Mouse (Mus musculus): ENCODE data around the gene Ep400. TPM values are rescaled to one million over a fixed set of nuclear protein-coding genes. Genes with fewer than 3 reads are reported as not detected.

The Ep400 gene
- polyA plus RNA-seq, 1 experiment from 2014 or later = 59.0 TPM

DNA sequence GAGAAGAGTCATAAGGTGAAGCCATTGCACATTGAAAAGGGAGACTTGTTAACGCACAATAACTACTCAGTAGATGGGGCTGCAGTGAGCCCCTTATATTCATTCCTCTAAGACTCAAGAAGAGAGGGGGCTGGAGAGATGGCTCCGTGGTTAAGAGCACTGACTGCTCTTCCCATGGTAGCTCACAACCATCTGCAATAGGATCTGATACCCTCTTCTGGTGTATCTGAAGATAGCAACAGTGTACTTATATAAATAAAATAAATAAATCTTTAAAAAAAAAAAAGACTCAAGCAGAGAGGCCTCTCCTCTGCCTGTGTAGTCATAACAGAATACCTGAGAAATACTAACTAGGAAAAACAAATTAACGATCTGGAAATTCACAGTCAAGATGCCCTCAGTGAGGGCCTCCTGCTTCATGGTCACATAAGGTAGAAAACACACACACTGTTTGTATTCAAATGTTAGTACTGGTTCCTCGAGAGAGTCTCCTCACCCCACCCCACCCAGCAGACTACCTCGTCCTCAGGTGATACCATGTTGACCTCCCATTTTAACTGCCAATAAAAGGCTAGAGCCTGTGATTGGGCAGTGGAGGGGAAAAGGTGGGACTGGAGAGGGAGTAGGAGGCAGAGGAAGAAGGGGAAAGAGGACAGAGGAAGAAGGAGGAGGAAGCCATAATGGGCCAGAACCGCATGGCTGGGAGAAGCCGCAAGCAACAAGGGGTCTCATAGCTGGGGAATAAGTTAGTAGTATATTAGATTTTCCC lies 132.0 kb downstream of the Ep400 start:
- H3K27me3 ChIP-seq (ENCODE audit: control insufficient read depth, insufficient read depth, low read length) = no peaks in the 10 kb centered on the region
- ATAC-seq (replicated peaks; ENCODE audit: low FRiP score) (no peak), DNase-seq (ENCODE audit: low spot score) (no peak)
- H3K4me2 ChIP-seq (ENCODE audit: low read depth, low read length, severe bottlenecking) = no peak overlapping the region
- H3K9ac ChIP-seq (ENCODE audit: low read length) = no peak overlapping the region
- H3K4me1 ChIP-seq (replicated peaks; ENCODE audit: control insufficient read depth, insufficient read depth, low read length) = no peaks in the 10 kb centered on the region
- H3K36me3 ChIP-seq (ENCODE audit: control insufficient read depth, insufficient read depth, low read length) = no peaks in the 10 kb centered on the region
- H3K4me3 ChIP-seq (ENCODE audit: low read depth, low read length) = no peak overlapping the region
- 83% methylated on average over 7 of the region's 7 CpGs for WGBS
- H3K9me3 ChIP-seq (ENCODE audit: control insufficient read depth, low read length) = no peaks in the 10 kb centered on the region
- H3K27ac ChIP-seq (ENCODE audit: low read depth, low read length) = no peak overlapping the region

DNA sequence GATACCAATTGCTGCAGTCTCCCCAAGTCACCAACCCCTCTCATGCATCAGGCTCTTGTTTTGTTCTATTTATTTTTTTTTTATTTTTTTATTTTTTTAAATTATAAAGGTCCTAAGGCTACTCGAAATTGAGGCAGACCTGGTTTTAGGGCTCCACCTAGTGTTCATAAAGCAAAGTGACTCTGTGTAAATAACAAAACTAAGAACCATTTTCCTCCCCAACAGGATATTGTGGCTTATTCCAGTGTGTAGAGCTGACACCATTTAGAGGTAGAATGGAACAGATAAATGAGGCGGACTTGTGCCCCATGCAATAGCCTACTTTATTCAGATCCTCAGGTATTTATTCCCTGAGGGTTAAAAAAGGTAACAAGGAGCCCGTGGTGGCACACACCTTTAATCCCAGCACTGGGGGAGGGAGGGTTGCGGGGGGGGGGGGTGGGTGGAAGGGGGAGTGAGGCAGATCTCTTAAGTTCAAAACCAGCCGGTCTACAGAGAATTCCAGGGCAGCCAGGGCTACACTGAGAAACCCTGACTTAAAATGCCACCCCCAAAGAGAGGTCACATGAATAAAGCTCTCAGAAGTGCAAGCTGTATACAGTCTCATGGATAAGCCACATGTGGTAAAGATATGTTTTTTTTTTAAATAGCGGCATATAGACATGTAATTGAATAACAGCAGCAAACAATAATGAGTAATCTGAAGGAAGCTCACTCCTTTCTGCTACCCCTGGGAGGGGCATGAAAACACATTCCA lies 134.4 kb downstream of the Ep400 start:
- no peaks in the 10 kb centered on the region for H3K4me1 ChIP-seq (replicated peaks; ENCODE audit: control insufficient read depth, insufficient read depth, low read length)
- H3K4me2 ChIP-seq (ENCODE audit: low read depth, low read length, severe bottlenecking) = no peak overlapping the region
- ATAC-seq (replicated peaks; ENCODE audit: low FRiP score) = no peak
- H3K27me3 ChIP-seq (ENCODE audit: control insufficient read depth, insufficient read depth, low read length) = no peaks in the 10 kb centered on the region
- no peak overlapping the region for H3K27ac ChIP-seq (ENCODE audit: low read depth, low read length)
- H3K9me3 ChIP-seq (ENCODE audit: control insufficient read depth, low read length) = no peaks in the 10 kb centered on the region
- no peak for DNase-seq (ENCODE audit: low spot score)
- 45% methylated on average over 6 of the region's 6 CpGs for WGBS
- H3K4me3 ChIP-seq (ENCODE audit: low read depth, low read length) = no peak overlapping the region
- H3K36me3 ChIP-seq (ENCODE audit: control insufficient read depth, insufficient read depth, low read length) = no peaks in the 10 kb centered on the region
- H3K9ac ChIP-seq (ENCODE audit: low read length) = no peak overlapping the region

DNA sequence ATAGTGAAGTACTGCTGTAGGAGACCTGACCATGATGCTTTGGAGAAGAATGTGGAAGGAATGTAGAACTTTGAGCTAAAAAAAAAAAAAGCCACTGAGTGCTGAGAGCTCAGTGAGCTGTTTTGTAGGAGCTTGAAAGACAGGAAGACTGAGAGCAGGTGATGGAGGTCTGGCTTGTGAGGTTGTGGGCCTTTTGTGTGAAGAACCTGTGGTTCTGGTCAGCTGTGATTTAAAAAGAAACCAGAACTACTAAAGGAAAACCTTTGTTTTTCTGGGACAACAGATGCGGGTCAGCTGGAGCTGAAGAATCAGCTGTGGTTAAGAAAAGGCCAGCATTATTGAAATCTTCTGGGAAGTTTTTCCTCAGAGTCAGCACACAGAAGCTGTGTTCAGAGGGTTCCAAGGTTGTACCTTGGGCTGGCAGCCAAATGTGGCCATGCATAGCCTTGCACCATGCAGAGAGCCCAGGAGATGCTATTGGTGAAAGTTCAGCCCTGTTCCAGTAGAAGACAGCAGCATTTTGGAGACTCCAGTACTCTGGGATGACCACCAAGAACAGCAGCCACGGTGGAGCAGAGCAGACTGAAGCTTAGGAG lies 140.9 kb downstream of the Ep400 start:
- no peak overlapping the region for H3K27ac ChIP-seq (ENCODE audit: low read depth, low read length)
- H3K9ac ChIP-seq (ENCODE audit: low read length) = no peak overlapping the region
- no peak for DNase-seq (ENCODE audit: low spot score)
- no peaks in the 10 kb centered on the region for H3K9me3 ChIP-seq (ENCODE audit: control insufficient read depth, low read length)
- H3K27me3 ChIP-seq (ENCODE audit: control insufficient read depth, insufficient read depth, low read length) = no peaks in the 10 kb centered on the region
- H3K4me1 ChIP-seq (replicated peaks; ENCODE audit: control insufficient read depth, insufficient read depth, low read length) = 0 out of 2 replicates have a peak, but pooled peaks cover 2% of the 10 kb centered on the region
- H3K36me3 ChIP-seq (ENCODE audit: control insufficient read depth, insufficient read depth, low read length) = no peaks in the 10 kb centered on the region
- H3K4me3 ChIP-seq (ENCODE audit: low read depth, low read length) = no peak overlapping the region
- WGBS = 83% methylated on average over 2 of the region's 2 CpGs
- no peak for ATAC-seq (replicated peaks; ENCODE audit: low FRiP score)
- H3K4me2 ChIP-seq (ENCODE audit: low read depth, low read length, severe bottlenecking) = no peak overlapping the region

DNA sequence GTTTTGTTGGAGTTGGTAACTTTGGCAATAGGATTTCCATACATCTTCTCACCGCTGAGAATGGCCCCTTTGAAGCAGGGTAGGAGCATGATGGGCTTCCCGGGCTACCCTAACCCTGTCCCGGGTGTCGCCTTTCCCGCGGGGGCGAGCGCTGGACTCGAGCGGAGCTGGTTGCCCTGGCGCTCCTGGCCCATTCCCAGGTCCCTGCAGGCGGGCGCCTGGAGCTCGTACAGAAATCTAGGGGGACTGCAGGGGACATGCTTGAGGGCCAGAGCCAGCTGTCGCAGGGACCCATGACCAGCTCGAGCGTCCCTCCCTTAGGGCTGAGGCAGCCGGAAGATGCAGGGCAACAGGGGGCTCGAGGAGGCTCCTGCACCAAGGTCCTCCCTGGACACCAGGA lies 142.4 kb downstream of the Ep400 start:
- Histone ChIP-seq H3K9me3 (ENCODE audit: control insufficient read depth, low read length) (no peaks in the 10 kb centered on the region), H3K4me2 (ENCODE audit: low read depth, low read length, severe bottlenecking) (no peak overlapping the region), H3K36me3 (ENCODE audit: control insufficient read depth, insufficient read depth, low read length) (no peaks in the 10 kb centered on the region), H3K4me3 (ENCODE audit: low read depth, low read length) (no peak overlapping the region), H3K4me1 (replicated peaks; ENCODE audit: control insufficient read depth, insufficient read depth, low read length) (0 out of 2 replicates have a peak, but pooled peaks cover 2% of the 10 kb centered on the region), H3K27me3 (ENCODE audit: control insufficient read depth, insufficient read depth, low read length) (no peaks in the 10 kb centered on the region), H3K27ac (ENCODE audit: low read depth, low read length) (no peak overlapping the region), H3K9ac (ENCODE audit: low read length) (no peak overlapping the region)
- ATAC-seq (replicated peaks; ENCODE audit: low FRiP score) (no peak), DNase-seq (ENCODE audit: low spot score) (no peak)
- 31% methylated on average over 19 of the region's 19 CpGs for WGBS

DNA sequence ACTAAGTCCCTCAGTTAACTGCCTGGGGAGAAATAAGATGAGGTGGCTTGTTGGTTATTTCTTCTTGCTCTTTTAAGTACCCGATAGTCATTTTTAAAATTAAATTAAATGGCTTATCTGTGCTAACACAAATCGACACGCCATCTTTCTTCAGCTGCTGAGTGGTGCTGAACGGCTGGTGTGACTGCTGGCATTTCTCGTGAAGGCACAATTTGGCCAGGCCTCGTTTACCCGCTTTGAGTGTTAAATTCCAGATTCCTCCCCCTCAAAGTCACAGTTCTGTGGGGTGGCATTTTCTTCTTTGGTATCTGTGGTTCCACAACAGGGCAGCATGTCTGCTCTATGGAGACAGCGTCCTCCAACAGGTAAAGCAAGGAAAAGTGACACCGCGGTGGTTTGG lies 143.2 kb downstream of the Ep400 start:
- no peak overlapping the region for H3K4me2 ChIP-seq (ENCODE audit: low read depth, low read length, severe bottlenecking)
- no peaks in the 10 kb centered on the region for H3K9me3 ChIP-seq (ENCODE audit: control insufficient read depth, low read length)
- DNase-seq (ENCODE audit: low spot score) (no peak), ATAC-seq (replicated peaks; ENCODE audit: low FRiP score) (no peak)
- no peaks in the 10 kb centered on the region for H3K27me3 ChIP-seq (ENCODE audit: control insufficient read depth, insufficient read depth, low read length)
- no peaks in the 10 kb centered on the region for H3K36me3 ChIP-seq (ENCODE audit: control insufficient read depth, insufficient read depth, low read length)
- H3K4me1 ChIP-seq (replicated peaks; ENCODE audit: control insufficient read depth, insufficient read depth, low read length) = 0 out of 2 replicates have a peak, but pooled peaks cover 2% of the 10 kb centered on the region
- 80% methylated on average over 10 of the region's 10 CpGs for WGBS
- H3K4me3 ChIP-seq (ENCODE audit: low read depth, low read length) = no peak overlapping the region
- H3K27ac ChIP-seq (ENCODE audit: low read depth, low read length) = no peak overlapping the region
- H3K9ac ChIP-seq (ENCODE audit: low read length) = no peak overlapping the region

DNA sequence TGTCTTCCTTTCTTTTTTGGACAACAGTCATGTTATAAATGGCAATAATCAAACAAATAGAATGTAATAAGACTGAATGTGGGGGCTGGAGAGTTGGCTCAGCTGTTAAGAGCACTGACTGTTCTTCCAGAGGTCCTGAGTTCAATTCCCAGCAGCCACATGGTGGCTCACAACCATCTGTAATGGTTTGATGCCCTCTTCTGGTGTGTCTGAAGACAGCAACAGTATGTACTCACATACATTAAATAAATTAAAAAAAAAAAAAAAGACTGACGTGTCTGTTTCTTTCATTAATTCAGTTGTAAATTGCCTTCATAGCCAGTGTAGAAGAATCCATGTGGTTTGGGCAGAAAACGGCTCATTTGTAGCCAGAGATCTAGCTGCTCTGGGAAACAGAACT lies 146.2 kb downstream of the Ep400 start:
- H3K27ac ChIP-seq (ENCODE audit: low read depth, low read length) = no peak overlapping the region
- no peaks in the 10 kb centered on the region for H3K27me3 ChIP-seq (ENCODE audit: control insufficient read depth, insufficient read depth, low read length)
- H3K4me2 ChIP-seq (ENCODE audit: low read depth, low read length, severe bottlenecking) = no peak overlapping the region
- no peak overlapping the region for H3K4me3 ChIP-seq (ENCODE audit: low read depth, low read length)
- no peaks in the 10 kb centered on the region for H3K36me3 ChIP-seq (ENCODE audit: control insufficient read depth, insufficient read depth, low read length)
- H3K9ac ChIP-seq (ENCODE audit: low read length) = no peak overlapping the region
- H3K9me3 ChIP-seq (ENCODE audit: control insufficient read depth, low read length) = no peaks in the 10 kb centered on the region
- WGBS = 78% methylated on average over 2 of the region's 2 CpGs
- DNase-seq (ENCODE audit: low spot score) = no peak
- H3K4me1 ChIP-seq (replicated peaks; ENCODE audit: control insufficient read depth, insufficient read depth, low read length) = 0 out of 2 replicates have a peak, but pooled peaks cover 2% of the 10 kb centered on the region
- no peak for ATAC-seq (replicated peaks; ENCODE audit: low FRiP score)

DNA sequence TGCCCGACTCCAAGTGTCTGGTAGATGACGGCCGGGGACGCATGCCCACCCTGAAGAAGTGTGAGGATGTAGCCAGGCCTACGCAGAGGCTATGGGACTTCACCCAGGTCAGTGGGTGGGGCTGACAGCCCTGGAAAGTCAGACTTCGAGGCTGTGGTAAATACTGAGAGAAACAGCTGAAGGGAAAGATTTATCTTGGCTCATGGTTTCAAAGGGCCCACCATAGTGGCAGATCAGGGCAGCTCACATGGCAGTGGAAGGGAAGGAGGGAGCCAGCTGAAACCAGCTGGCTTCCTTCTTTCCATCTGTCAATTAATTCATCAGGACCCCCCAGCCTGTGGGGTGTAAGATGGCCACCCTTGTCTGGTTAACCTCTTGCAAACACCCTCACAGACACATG lies 151.3 kb downstream of the Ep400 start:
- Histone ChIP-seq H3K36me3 (ENCODE audit: control insufficient read depth, insufficient read depth, low read length) (no peaks in the 10 kb centered on the region), H3K9me3 (ENCODE audit: control insufficient read depth, low read length) (no peaks in the 10 kb centered on the region), H3K9ac (ENCODE audit: low read length) (no peak overlapping the region), H3K4me1 (replicated peaks; ENCODE audit: control insufficient read depth, insufficient read depth, low read length) (no peaks in the 10 kb centered on the region), H3K4me2 (ENCODE audit: low read depth, low read length, severe bottlenecking) (no peak overlapping the region), H3K27ac (ENCODE audit: low read depth, low read length) (no peak overlapping the region), H3K4me3 (ENCODE audit: low read depth, low read length) (no peak overlapping the region), H3K27me3 (ENCODE audit: control insufficient read depth, insufficient read depth, low read length) (no peaks in the 10 kb centered on the region)
- ATAC-seq (replicated peaks; ENCODE audit: low FRiP score) (no peak), DNase-seq (ENCODE audit: low spot score) (no peak)
- WGBS = 84% methylated on average over 6 of the region's 6 CpGs
